Mouse (Mus musculus) neural tube, embryonic 11.5 days (tissue): Measurements from ENCODE around the gene Tpr. TPM values are rescaled to one million over a fixed set of nuclear protein-coding genes. Genes with fewer than 3 reads are reported as not detected.

Experiments used
- ATAC-seq: fragments of 200-750 bp; cut with Nextera tagmentation; 2 replicates; pipeline ENCODE4 v1.8.0; 2017; ENCODE audit warnings: moderate number of reproducible peaks, mild to moderate bottlenecking, moderate TSS enrichment, moderate library complexity; ENCODE audit not compliant: insufficient read depth, low FRiP score, low TSS enrichment
- DNase-seq: peaks from one replicate; pipeline ENCODE4 v3.0.0-alpha.2; 2015; ENCODE audit warnings: low spot score
- H3K27ac ChIP-seq: fragments of 300-500 bp; sonication (generic); 2 replicates; pipeline ENCODE4 v1.5.1; 2014; ENCODE audit warnings: low read depth, mild to moderate bottlenecking, low read length
- H3K27me3 ChIP-seq: fragments of 300-500 bp; sonication (generic); 2 replicates; pipeline ENCODE4 v1.6.1; 2014; ENCODE audit warnings: mild to moderate bottlenecking, low read length, mixed read lengths; ENCODE audit not compliant: control insufficient read depth, insufficient read depth
- H3K36me3 ChIP-seq: fragments of 300-500 bp; sonication (generic); 2 replicates; pipeline ENCODE4 v1.6.1; 2014; ENCODE audit warnings: mild to moderate bottlenecking, low read length, moderate library complexity, mixed read lengths; ENCODE audit not compliant: control insufficient read depth, insufficient read depth
- H3K4me1 ChIP-seq: fragments of 300-500 bp; sonication (generic); 2 replicates; pipeline ENCODE4 v1.6.1; 2014; ENCODE audit warnings: low read length, mixed read lengths; ENCODE audit not compliant: control insufficient read depth, insufficient read depth
- H3K4me2 ChIP-seq: fragments of 300-500 bp; sonication (generic); 2 replicates; pipeline ENCODE4 v1.6.1; 2014; ENCODE audit warnings: low read depth, mild to moderate bottlenecking, moderate library complexity
- H3K4me3 ChIP-seq: fragments of 300-500 bp; sonication (generic); 2 replicates; pipeline ENCODE4 v1.5.1; 2014; ENCODE audit warnings: low read depth, low read length
- H3K9ac ChIP-seq: fragments of 300-500 bp; sonication (generic); 2 replicates; pipeline ENCODE4 v1.6.1; 2014; ENCODE audit warnings: mild to moderate bottlenecking, low read length
- H3K9me3 ChIP-seq: fragments of 300-500 bp; sonication (generic); 2 replicates; pipeline ENCODE4 v1.6.1; 2016; ENCODE audit warnings: low read length; ENCODE audit not compliant: control insufficient read depth
- WGBS: fragments of 180-500 bp; shearing (Covaris S2); extraction: QIAGEN DNeasy Blood & Tissue Kit; methylation state at CpG from one replicate; pipeline ENCODE4 v1.1.7; 2014; 5-methylcytosine and 5-hydroxymethylcytosine counted together
- polyA plus RNA-seq: library from polyadenylated mRNA; unstranded; fragments of >200 nt; fragmentation: Nextera tagmentation; extraction: Ambion mirVana; gene quantifications from 2 replicates; pipeline ENCODE4 v1.2.1, GENCODE M21; 2014

Gene Tpr
- polyA plus RNA-seq, 1 experiment from 2014 or later, result 143 TPM

DNA sequence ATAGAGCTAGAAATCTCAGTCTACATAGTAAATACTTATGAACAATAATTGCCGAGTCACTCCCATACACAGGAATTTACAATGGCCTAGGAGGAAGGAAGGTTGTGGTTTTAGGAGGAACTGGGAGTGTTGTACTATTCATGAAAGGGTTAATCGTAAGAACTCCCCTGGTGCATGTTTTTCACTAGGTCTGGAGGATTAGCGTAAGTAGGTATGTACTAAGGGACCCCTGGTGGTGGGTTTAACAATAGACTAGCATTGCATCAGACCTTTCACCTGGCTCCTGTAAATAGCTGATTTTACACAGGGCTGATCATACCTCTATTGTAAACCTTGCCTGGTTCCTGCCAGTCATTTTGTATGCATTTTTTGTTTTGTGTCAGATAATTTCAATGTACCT is 33.6 kb downstream of the Tpr start:
- Histone ChIP-seq H3K9me3 (no peaks in the 10 kb centered on the region), H3K4me1 (no peaks in the 10 kb centered on the region), H3K27me3 (no peaks in the 10 kb centered on the region), H3K9ac (no peak overlapping the region), H3K4me2 (no peak overlapping the region), H3K27ac (no peak overlapping the region), H3K36me3 (peaks cover 24% of the 10 kb centered on the region), H3K4me3 (no peak overlapping the region)
- no peak for DNase-seq
- WGBS, result 80% methylated on average over 3 of the region's 3 CpGs
- no peak for ATAC-seq

GRCm38 (mm10) chr1:150438641-150439040 is 46.0 kb downstream of the Tpr start:
- H3K9ac ChIP-seq, result no peak overlapping the region
- no peak overlapping the region for H3K4me2 ChIP-seq
- H3K9me3 ChIP-seq, result no peaks in the 10 kb centered on the region
- ATAC-seq, result no peak
- no peak overlapping the region for H3K4me3 ChIP-seq
- H3K36me3 ChIP-seq, result peaks cover 11% of the 10 kb centered on the region
- no peak for DNase-seq
- WGBS, result 95% methylated on average over 3 of the region's 3 CpGs
- H3K4me1 ChIP-seq, result no peaks in the 10 kb centered on the region
- no peaks in the 10 kb centered on the region for H3K27me3 ChIP-seq
- H3K27ac ChIP-seq, result no peak overlapping the region

- Histone ChIP-seq H3K4me1 (no peaks in the 10 kb centered on the region), H3K36me3 (peaks cover 10% of the 10 kb centered on the region), H3K4me3 (no peak overlapping the region), H3K4me2 (no peak overlapping the region), H3K9ac (no peak overlapping the region), H3K27me3 (no peaks in the 10 kb centered on the region), H3K9me3 (no peaks in the 10 kb centered on the region), H3K27ac (no peak overlapping the region)
- WGBS, result 86% methylated on average over 4 of the region's 4 CpGs
- no peak for ATAC-seq
- DNase-seq, result no peak
Observed at GRCm38 (mm10) chr1:150441731-150442130, 49.1 kb downstream of the Tpr start.

DNA sequence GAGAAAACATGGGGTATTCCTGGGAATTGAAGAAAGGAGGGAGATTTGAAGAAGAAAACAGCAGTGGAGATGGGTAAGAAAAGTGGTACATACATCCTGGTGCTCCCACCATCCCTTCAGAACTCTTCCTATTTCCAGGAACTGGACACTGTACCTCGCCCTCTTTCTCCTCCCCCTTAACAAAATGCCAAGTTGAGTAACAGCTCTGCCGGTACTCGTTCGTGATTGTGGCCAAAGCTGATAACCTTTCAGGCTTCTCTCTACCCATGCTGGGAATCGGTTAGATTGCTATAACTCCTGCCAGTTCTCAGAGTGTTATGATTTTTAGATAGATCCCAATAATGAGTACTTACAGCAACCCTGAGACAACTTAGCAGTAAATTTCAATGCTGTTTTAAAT is 66.3 kb downstream of the Tpr start:
- H3K27ac ChIP-seq, result no peak overlapping the region
- no peaks in the 10 kb centered on the region for H3K27me3 ChIP-seq
- H3K9me3 ChIP-seq, result no peaks in the 10 kb centered on the region
- 91% methylated on average over 5 of the region's 5 CpGs for WGBS
- ATAC-seq (no peak), DNase-seq (no peak)
- no peak overlapping the region for H3K4me2 ChIP-seq
- H3K4me3 ChIP-seq, result no peak overlapping the region
- no peak overlapping the region for H3K9ac ChIP-seq
- H3K4me1 ChIP-seq, result no peaks in the 10 kb centered on the region
- H3K36me3 ChIP-seq, result no peaks in the 10 kb centered on the region

DNA sequence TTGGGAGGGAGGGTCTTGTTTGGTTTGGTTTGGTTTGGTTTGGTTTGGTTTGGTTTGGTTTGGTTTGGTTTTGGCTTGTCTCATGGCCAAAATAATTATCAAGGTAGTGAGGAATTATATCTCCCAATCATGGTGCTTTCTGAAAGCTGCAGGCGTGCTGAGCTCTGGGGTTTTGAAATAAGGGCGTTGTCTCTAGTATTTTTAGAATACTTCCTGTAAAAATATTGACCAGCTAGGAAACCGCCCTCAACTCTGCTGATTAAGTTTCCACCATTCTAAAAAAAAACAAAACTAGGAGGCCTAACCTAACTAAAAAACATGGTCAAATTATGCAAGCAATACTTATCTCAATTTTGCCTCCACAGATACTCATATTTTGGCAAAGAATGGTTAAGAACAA is 67.0 kb downstream of the Tpr start:
- Histone ChIP-seq H3K9me3 (no peaks in the 10 kb centered on the region), H3K4me3 (no peak overlapping the region), H3K36me3 (no peaks in the 10 kb centered on the region), H3K4me1 (no peaks in the 10 kb centered on the region), H3K27ac (no peak overlapping the region), H3K27me3 (no peaks in the 10 kb centered on the region), H3K4me2 (no peak overlapping the region), H3K9ac (no peak overlapping the region)
- WGBS, result 86% methylated on average over 3 of the region's 3 CpGs
- DNase-seq, result no peak
- no peak for ATAC-seq

DNA sequence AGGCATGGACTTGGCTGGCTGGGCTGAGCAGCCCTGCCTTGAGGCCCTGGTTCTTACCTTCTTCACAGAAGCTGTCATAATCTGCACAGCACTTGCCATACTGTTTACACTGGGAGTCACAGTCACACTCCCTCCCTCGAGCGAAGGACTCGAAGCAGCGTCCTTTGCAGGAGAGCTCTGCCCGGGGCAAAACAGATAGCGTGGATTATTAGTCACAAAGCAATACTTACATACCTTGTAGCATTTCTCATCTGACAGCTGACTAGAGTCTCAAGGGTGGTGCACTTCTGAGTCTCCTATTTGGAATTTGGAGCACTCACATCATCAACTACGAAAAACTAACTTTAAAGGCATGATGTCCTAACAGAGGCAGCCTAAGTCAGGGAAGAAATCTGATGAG is 68.0 kb downstream of the Tpr start:
- H3K4me2 ChIP-seq, result no peak overlapping the region
- no peaks in the 10 kb centered on the region for H3K4me1 ChIP-seq
- no peaks in the 10 kb centered on the region for H3K36me3 ChIP-seq
- H3K4me3 ChIP-seq, result no peak overlapping the region
- no peaks in the 10 kb centered on the region for H3K27me3 ChIP-seq
- WGBS, result 85% methylated on average over 7 of the region's 7 CpGs
- DNase-seq (no peak), ATAC-seq (no peak)
- no peak overlapping the region for H3K27ac ChIP-seq
- no peak overlapping the region for H3K9ac ChIP-seq
- H3K9me3 ChIP-seq, result no peaks in the 10 kb centered on the region

GRCm38 (mm10) chr1:150463068-150463467 is 70.4 kb downstream of the Tpr start:
- Histone ChIP-seq H3K27ac (no peak overlapping the region), H3K4me3 (no peak overlapping the region), H3K9me3 (no peaks in the 10 kb centered on the region), H3K36me3 (no peaks in the 10 kb centered on the region), H3K9ac (no peak overlapping the region), H3K4me2 (no peak overlapping the region), H3K27me3 (no peaks in the 10 kb centered on the region), H3K4me1 (no peaks in the 10 kb centered on the region)
- ATAC-seq (no peak), DNase-seq (no peak)
- 85% methylated on average over 5 of the region's 5 CpGs for WGBS

GRCm38 (mm10) chr1:150463691-150464090 is 71.1 kb downstream of the Tpr start:
- Histone ChIP-seq H3K27me3 (no peaks in the 10 kb centered on the region), H3K4me3 (no peak overlapping the region), H3K36me3 (no peaks in the 10 kb centered on the region), H3K4me2 (no peak overlapping the region), H3K9ac (no peak overlapping the region), H3K4me1 (no peaks in the 10 kb centered on the region), H3K27ac (no peak overlapping the region), H3K9me3 (no peaks in the 10 kb centered on the region)
- ATAC-seq (no peak), DNase-seq (no peak)
- WGBS, result 86% methylated on average over 4 of the region's 4 CpGs

DNA sequence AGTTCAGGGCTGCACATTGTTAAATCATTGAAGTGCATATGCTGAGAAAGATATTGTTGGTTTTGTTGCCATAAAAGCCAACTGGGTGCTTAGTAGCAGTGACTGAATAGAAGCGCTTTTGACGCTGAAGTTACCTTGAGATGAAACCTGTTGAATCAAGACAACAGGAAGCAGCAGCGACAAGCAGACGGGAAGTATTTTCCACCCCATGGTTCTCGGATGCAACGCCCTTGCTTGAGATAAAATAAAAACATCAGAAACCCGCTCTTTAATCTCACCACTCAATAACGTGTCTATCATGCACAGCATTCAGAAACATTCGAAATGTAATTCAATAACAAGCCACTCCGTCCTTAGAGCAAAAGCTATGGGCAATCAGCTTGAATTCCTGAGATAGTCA is 72.7 kb downstream of the Tpr start:
- Histone ChIP-seq H3K4me2 (no peak overlapping the region), H3K27me3 (no peaks in the 10 kb centered on the region), H3K4me3 (no peak overlapping the region), H3K9ac (no peak overlapping the region), H3K9me3 (no peaks in the 10 kb centered on the region), H3K4me1 (no peaks in the 10 kb centered on the region), H3K36me3 (no peaks in the 10 kb centered on the region), H3K27ac (no peak overlapping the region)
- ATAC-seq, result no peak
- no peak for DNase-seq
- WGBS, result 89% methylated on average over 10 of the region's 10 CpGs
